Mouse (Mus musculus): Measurements from ENCODE around the gene Guca2b.
A peak's percentile ranks its signal among the peaks of the same experiment; 100 is the strongest.

The Guca2b gene

GRCm38 (mm10) chr4:119658731-119659130, at the start of gene Guca2b:
Gene Guca2b (minus strand): TSS chr4:119658954.
- no peak for DNase-seq (ENCODE audit: extremely low spot score)

GRCm38 (mm10) chr4:119707751-119708150, 49.0 kb upstream of the Guca2b start:
- DNase-seq (ENCODE audit: extremely low spot score) = no peak

- no peak for DNase-seq (ENCODE audit: extremely low spot score)
Measured at GRCm38 (mm10) chr4:119707326-119707725, 48.6 kb upstream of the Guca2b start.

- DNase-seq (ENCODE audit: extremely low spot score) = no peak
Measured at GRCm38 (mm10) chr4:119703965-119704364, 45.2 kb upstream of the Guca2b start.

GRCm38 (mm10) chr4:119701269-119701954, 42.7 kb upstream of the Guca2b start:
- DNase-seq (ENCODE audit: extremely low spot score) = no peak

GRCm38 (mm10) chr4:119698339-119698738, 39.6 kb upstream of the Guca2b start:
- no peak for DNase-seq (ENCODE audit: extremely low spot score)

GRCm38 (mm10) chr4:119685746-119686145, 27.0 kb upstream of the Guca2b start:
- DNase-seq (ENCODE audit: extremely low spot score) = no peak

GRCm38 (mm10) chr4:119682596-119682995, 23.8 kb upstream of the Guca2b start:
- DNase-seq (ENCODE audit: extremely low spot score) = no peak

GRCm38 (mm10) chr4:119672685-119673084, 13.9 kb upstream of the Guca2b start:
- DNase-seq (ENCODE audit: extremely low spot score) = no peak

GRCm38 (mm10) chr4:119671164-119671563, 12.4 kb upstream of the Guca2b start:
- no peak for DNase-seq (ENCODE audit: extremely low spot score)

GRCm38 (mm10) chr4:119670736-119671135, 12.0 kb upstream of the Guca2b start:
- no peak for DNase-seq (ENCODE audit: extremely low spot score)

- no peak for DNase-seq (ENCODE audit: extremely low spot score)
Measured at GRCm38 (mm10) chr4:119670210-119670555, 11.4 kb upstream of the Guca2b start.

- DNase-seq (ENCODE audit: extremely low spot score) = no peak
Measured at GRCm38 (mm10) chr4:119669356-119670209, 10.8 kb upstream of the Guca2b start.

- DNase-seq (ENCODE audit: extremely low spot score) = no peak
Measured at GRCm38 (mm10) chr4:119668596-119668995, 9.8 kb upstream of the Guca2b start.

GRCm38 (mm10) chr4:119668185-119668584, 9.4 kb upstream of the Guca2b start:
- no peak for DNase-seq (ENCODE audit: extremely low spot score)

- DNase-seq (ENCODE audit: extremely low spot score) = peak; percentile 56
Measured at GRCm38 (mm10) chr4:119667454-119667853, 8.7 kb upstream of the Guca2b start.

GRCm38 (mm10) chr4:119666116-119666515, 7.4 kb upstream of the Guca2b start:
- DNase-seq (ENCODE audit: extremely low spot score) = no peak

- DNase-seq (ENCODE audit: extremely low spot score) = no peak
Measured at GRCm38 (mm10) chr4:119665166-119665565, 6.4 kb upstream of the Guca2b start.

- DNase-seq (ENCODE audit: extremely low spot score) = no peak
Measured at GRCm38 (mm10) chr4:119663409-119664095, 4.8 kb upstream of the Guca2b start.

- no peak for DNase-seq (ENCODE audit: extremely low spot score)
Measured at GRCm38 (mm10) chr4:119662976-119663375, 4.2 kb upstream of the Guca2b start.

GRCm38 (mm10) chr4:119662151-119662550, 3.4 kb upstream of the Guca2b start:
- DNase-seq (ENCODE audit: extremely low spot score) = no peak

GRCm38 (mm10) chr4:119660007-119660406, 1.3 kb upstream of the Guca2b start:
- DNase-seq (ENCODE audit: extremely low spot score) = no peak

- DNase-seq (ENCODE audit: extremely low spot score) = no peak
Measured at GRCm38 (mm10) chr4:119658246-119658645, 508 bp downstream of the Guca2b start.
